Mouse (Mus musculus): ENCODE measurements around the gene Scnn1a. TPM values are rescaled to one million over a fixed set of nuclear protein-coding genes. Genes with fewer than 3 reads are reported as not detected.

Gene Scnn1a
- polyA plus RNA-seq, 1 experiment from 2014 or later: 1.1 TPM

GRCm38 (mm10) chr6:125333112-125333899, 12.8 kb downstream of the Scnn1a start:
- no peaks in the 10 kb centered on the region for H3K27me3 ChIP-seq (ENCODE audit: insufficient read depth, low read length)
- TF ChIP-seq EP300 (IDR thresholded peaks at IDR 0.05; ENCODE audit: low read depth) (no peak), CTCF (IDR thresholded peaks at IDR 0.05; ENCODE audit: low read depth) (no peak)
- H3K4me1 ChIP-seq (ENCODE audit: insufficient read depth): peaks cover 6% of the 10 kb centered on the region
- no peaks in the 10 kb centered on the region for H3K36me3 ChIP-seq (replicated peaks; ENCODE audit: insufficient read depth, low read length)
- no peaks in the 10 kb centered on the region for H3K9me3 ChIP-seq (ENCODE audit: low read length)
- DNase-seq (no peak), ATAC-seq (no peak; the same call in 1 of the 2 replicates)
- H3K4me2 ChIP-seq (ENCODE audit: low read depth, low read length): 0 out of 2 replicates have a peak overlapping the region, but pooled peaks have one; percentile 35
- H3K4me3 ChIP-seq (ENCODE audit: low read depth, low read length): no peak overlapping the region
- peak overlapping the region; percentile 51; the same call in 1 of the 2 replicates for H3K27ac ChIP-seq (ENCODE audit: low read depth)
- no peak overlapping the region for H3K9ac ChIP-seq (replicated peaks)
- WGBS (ENCODE audit: insufficient replicate concordance): 52% methylated on average over 14 of the region's 14 CpGs

DNA sequence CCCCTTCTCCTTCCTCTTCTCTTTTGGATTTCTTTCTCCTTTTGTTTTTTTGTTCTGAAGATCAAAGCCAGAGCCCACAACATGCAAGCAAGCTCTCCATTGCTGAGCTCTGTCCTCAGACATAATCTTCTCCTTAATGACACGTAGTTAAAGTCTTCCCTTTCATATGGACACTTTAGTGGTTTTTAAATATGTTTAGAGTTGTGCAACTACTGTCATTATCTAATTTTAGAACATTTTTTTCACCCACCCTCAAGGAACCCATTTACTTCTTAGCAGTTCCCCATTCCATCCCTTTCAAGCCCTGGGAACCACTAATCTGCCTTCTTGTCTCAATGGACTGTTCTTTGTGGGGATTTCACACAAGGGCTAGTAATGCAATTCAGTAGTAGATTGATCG, 13.9 kb downstream of the Scnn1a start:
- Histone ChIP-seq H3K27ac (ENCODE audit: low read depth) (no peak overlapping the region), H3K9ac (replicated peaks) (no peak overlapping the region), H3K4me1 (ENCODE audit: insufficient read depth) (peaks cover 9% of the 10 kb centered on the region), H3K36me3 (replicated peaks; ENCODE audit: insufficient read depth, low read length) (no peaks in the 10 kb centered on the region), H3K4me3 (ENCODE audit: low read depth, low read length) (no peak overlapping the region), H3K4me2 (ENCODE audit: low read depth, low read length) (peak overlapping the region; percentile 35; the same call in 1 of the 2 replicates), H3K9me3 (ENCODE audit: low read length) (no peaks in the 10 kb centered on the region), H3K27me3 (ENCODE audit: insufficient read depth, low read length) (no peaks in the 10 kb centered on the region)
- ATAC-seq: no peak
- 52% methylated on average over 2 of the region's 2 CpGs for WGBS (ENCODE audit: insufficient replicate concordance)
- TF ChIP-seq EP300 (IDR thresholded peaks at IDR 0.05; ENCODE audit: low read depth) (no peak), CTCF (IDR thresholded peaks at IDR 0.05; ENCODE audit: low read depth) (no peak)
- no peak for DNase-seq

DNA sequence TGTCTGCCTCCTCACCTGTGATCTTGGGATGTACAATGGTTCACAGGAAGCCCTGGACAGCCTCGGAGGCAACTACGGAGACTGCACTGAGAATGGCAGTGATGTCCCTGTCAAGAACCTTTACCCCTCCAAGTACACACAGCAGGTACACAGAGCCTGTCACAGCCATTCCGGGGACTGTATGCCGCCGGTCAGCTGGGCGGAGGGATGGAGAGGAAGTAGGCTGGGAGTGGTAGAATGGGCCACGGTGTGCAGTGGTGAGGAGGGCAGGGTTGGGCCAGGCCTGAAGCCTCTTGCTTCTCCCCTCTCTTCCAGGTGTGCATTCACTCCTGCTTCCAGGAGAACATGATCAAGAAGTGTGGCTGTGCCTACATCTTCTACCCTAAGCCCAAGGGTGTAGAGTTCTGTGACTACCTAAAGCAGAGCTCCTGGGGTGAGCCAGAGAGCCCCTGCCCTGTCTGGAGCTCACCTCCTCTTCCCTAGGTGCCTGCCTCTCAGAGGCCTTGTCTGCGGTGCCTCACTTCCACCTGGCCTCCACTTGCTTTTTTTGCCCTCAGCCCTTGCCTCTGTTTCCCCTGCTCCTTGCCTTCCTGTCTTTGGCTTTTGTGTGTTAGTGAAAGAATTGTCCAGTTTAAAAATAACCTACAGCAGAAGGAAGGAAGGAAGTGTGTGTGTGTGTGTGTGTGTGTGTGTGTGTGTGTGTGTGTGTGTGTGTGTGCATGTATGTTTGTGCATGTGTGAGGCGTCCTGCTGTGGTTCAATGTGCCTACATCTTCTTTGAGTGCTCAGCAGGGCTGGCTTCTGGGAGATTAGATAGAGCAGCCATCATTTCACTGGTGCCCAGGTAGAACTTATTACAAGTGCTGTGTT, 18.6 kb downstream of the Scnn1a start:
- DNase-seq (no peak), ATAC-seq (no peak)
- no peak overlapping the region for H3K4me2 ChIP-seq (ENCODE audit: low read depth, low read length)
- no peak for TF ChIP-seq CTCF (IDR thresholded peaks at IDR 0.05; ENCODE audit: low read depth)
- no peak for TF ChIP-seq EP300 (IDR thresholded peaks at IDR 0.05; ENCODE audit: low read depth)
- no peaks in the 10 kb centered on the region for H3K27me3 ChIP-seq (ENCODE audit: insufficient read depth, low read length)
- peaks cover 15% of the 10 kb centered on the region for H3K4me1 ChIP-seq (ENCODE audit: insufficient read depth)
- 37% methylated on average over 9 of the region's 9 CpGs for WGBS (ENCODE audit: insufficient replicate concordance)
- H3K9me3 ChIP-seq (ENCODE audit: low read length): no peaks in the 10 kb centered on the region
- no peak overlapping the region for H3K9ac ChIP-seq (replicated peaks)
- H3K36me3 ChIP-seq (replicated peaks; ENCODE audit: insufficient read depth, low read length): no peaks in the 10 kb centered on the region
- no peak overlapping the region for H3K27ac ChIP-seq (ENCODE audit: low read depth)
- H3K4me3 ChIP-seq (ENCODE audit: low read depth, low read length): no peak overlapping the region

DNA sequence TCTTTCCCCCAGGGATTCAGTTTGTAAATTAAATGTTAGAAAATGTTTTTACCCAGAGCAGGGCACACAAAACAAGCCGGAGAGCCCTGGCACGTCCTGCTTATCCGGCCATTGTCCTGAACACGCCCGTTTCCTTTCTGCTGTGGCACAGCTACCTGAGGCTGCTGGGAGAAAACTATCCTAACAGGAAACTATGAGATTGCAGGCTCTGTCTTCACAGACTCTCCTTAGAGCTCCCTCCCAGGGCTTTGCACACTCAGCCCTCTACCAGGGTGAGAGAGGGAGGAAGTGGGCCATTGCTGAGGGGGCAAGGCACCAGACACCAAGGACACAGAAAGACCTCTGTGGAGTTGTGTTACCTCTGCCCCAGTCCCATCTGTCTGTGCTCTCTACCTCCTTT, 19.8 kb downstream of the Scnn1a start:
- DNase-seq (no peak), ATAC-seq (peak; percentile 31; the same call in 1 of the 2 replicates)
- 48% methylated on average over 5 of the region's 5 CpGs for WGBS (ENCODE audit: insufficient replicate concordance)
- Histone ChIP-seq H3K9ac (replicated peaks) (no peak overlapping the region), H3K27ac (ENCODE audit: low read depth) (peak overlapping the region; percentile 65), H3K4me3 (ENCODE audit: low read depth, low read length) (no peak overlapping the region), H3K4me1 (ENCODE audit: insufficient read depth) (peaks cover 18% of the 10 kb centered on the region), H3K4me2 (ENCODE audit: low read depth, low read length) (no peak overlapping the region), H3K36me3 (replicated peaks; ENCODE audit: insufficient read depth, low read length) (no peaks in the 10 kb centered on the region), H3K9me3 (ENCODE audit: low read length) (no peaks in the 10 kb centered on the region), H3K27me3 (ENCODE audit: insufficient read depth, low read length) (no peaks in the 10 kb centered on the region)
- TF ChIP-seq CTCF (IDR thresholded peaks at IDR 0.05; ENCODE audit: low read depth) (no peak), EP300 (IDR thresholded peaks at IDR 0.05; ENCODE audit: low read depth) (no peak)

DNA sequence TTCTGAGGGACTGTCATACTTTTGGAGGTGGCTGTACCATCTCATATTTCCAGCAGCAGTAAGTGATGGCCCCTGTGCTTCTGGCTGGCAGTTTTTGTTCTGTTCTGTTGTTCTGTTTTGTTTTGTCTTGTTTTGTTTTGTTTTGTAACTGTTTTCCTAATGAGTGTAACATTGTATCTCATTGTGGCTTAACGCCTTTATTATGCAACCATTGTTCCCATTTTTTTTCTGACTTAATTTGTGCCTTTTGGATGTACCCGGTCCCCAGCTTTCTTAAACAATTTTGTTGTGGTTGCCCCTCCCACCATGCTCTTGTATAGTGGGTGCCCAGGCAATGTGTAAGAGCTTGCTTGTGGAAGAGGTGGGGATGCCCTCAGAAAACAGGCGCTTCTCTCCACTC, 21.7 kb downstream of the Scnn1a start:
- no peaks in the 10 kb centered on the region for H3K9me3 ChIP-seq (ENCODE audit: low read length)
- 48% methylated on average over 3 of the region's 3 CpGs for WGBS (ENCODE audit: insufficient replicate concordance)
- H3K36me3 ChIP-seq (replicated peaks; ENCODE audit: insufficient read depth, low read length): no peaks in the 10 kb centered on the region
- DNase-seq (no peak), ATAC-seq (no peak)
- H3K27me3 ChIP-seq (ENCODE audit: insufficient read depth, low read length): no peaks in the 10 kb centered on the region
- no peak overlapping the region; the same call in 1 of the 2 replicates for H3K4me2 ChIP-seq (ENCODE audit: low read depth, low read length)
- H3K4me1 ChIP-seq (ENCODE audit: insufficient read depth): peaks cover 32% of the 10 kb centered on the region
- no peak overlapping the region for H3K9ac ChIP-seq (replicated peaks)
- H3K27ac ChIP-seq (ENCODE audit: low read depth): peak overlapping the region; percentile 31; the same call in 1 of the 2 replicates
- TF ChIP-seq EP300 (IDR thresholded peaks at IDR 0.05; ENCODE audit: low read depth): no peak
- no peak for TF ChIP-seq CTCF (IDR thresholded peaks at IDR 0.05; ENCODE audit: low read depth)
- no peak overlapping the region for H3K4me3 ChIP-seq (ENCODE audit: low read depth, low read length)

- Histone ChIP-seq H3K4me2 (ENCODE audit: low read depth, low read length) (peak overlapping the region; percentile 24), H3K9me3 (ENCODE audit: low read length) (no peaks in the 10 kb centered on the region), H3K9ac (replicated peaks) (no peak overlapping the region), H3K4me3 (ENCODE audit: low read depth, low read length) (no peak overlapping the region), H3K27ac (ENCODE audit: low read depth) (peak overlapping the region; percentile 74), H3K27me3 (ENCODE audit: insufficient read depth, low read length) (no peaks in the 10 kb centered on the region), H3K4me1 (ENCODE audit: insufficient read depth) (peaks cover 38% of the 10 kb centered on the region), H3K36me3 (replicated peaks; ENCODE audit: insufficient read depth, low read length) (no peaks in the 10 kb centered on the region)
- ATAC-seq (no peak), DNase-seq (no peak)
- TF ChIP-seq EP300 (IDR thresholded peaks at IDR 0.05; ENCODE audit: low read depth) (no peak), CTCF (IDR thresholded peaks at IDR 0.05; ENCODE audit: low read depth) (no peak)
- 55% methylated on average over 8 of the region's 8 CpGs for WGBS (ENCODE audit: insufficient replicate concordance)
These were observed 23.6 kb downstream of the Scnn1a start for GRCm38 (mm10) chr6:125344084-125344483.

Measured in liver, postnatal 0 days (tissue).